Mouse (Mus musculus) brain, adult 10 weeks (tissue): ENCODE data around the gene Cstf2. TPM values are rescaled to one million over a fixed set of nuclear protein-coding genes. Genes with fewer than 3 reads are reported as not detected.

ENCODE experiments used
- polyA plus RNA-seq: library from polyadenylated mRNA; stranded (reverse); fragments of 350-450 nt; fragmentation: Illumina TruSeq; extraction: RNeasy Lipid Tissue Mini Kit (QIAGEN cat#74804); gene quantifications from one replicate; pipeline ENCODE4 v1.2.3, GENCODE M21; 2015; ENCODE audit warnings: low read depth, low replicate concordance

Cstf2 gene
- 87.4 TPM for polyA plus RNA-seq

GRCm38 (mm10) chrX:134058987-134059712 is at the start of gene Cstf2:
Gene Cstf2 (plus strand): TSS chrX:134059187.

Other genes with a start within 250 kb of the Cstf2 start
- 1.4 TPM for gene Tnmd, start 208.2 kb upstream of the Cstf2 start, polyA plus RNA-seq
- gene Tspan6, start 160.8 kb upstream of the Cstf2 start, polyA plus RNA-seq, result 26.0 TPM
- gene Srpx2, start 150.8 kb upstream of the Cstf2 start, polyA plus RNA-seq, result 2.4 TPM
- 0.86 TPM for gene Sytl4, start 77.4 kb upstream of the Cstf2 start, polyA plus RNA-seq
- gene Xkrx, start 102.9 kb downstream of the Cstf2 start, polyA plus RNA-seq, result 1.2 TPM
- not detected for gene Arl13a, start 128.3 kb downstream of the Cstf2 start, polyA plus RNA-seq
- not detected for gene Nox1, start 162.8 kb downstream of the Cstf2 start, polyA plus RNA-seq
- 17.5 TPM for gene Trmt2b, start 217.8 kb downstream of the Cstf2 start, polyA plus RNA-seq
- 80.0 TPM for gene Tmem35a, start 236.0 kb downstream of the Cstf2 start, polyA plus RNA-seq
- gene Cenpi, start 248.9 kb downstream of the Cstf2 start, polyA plus RNA-seq, result 0.34 TPM